Mouse (Mus musculus) lung, postnatal 25 days (tissue): ENCODE measurements around the gene Fam171a1.

Source experiments
- DNase-seq: peaks from one replicate; pipeline ENCODE4 v3.0.0; 2022; ENCODE audit warnings: low spot score

The Fam171a1 gene

GRCm38 (mm10) chr2:3138308-3138707 is 24.3 kb downstream of the Fam171a1 start:
- DNase-seq, result no peak

- DNase-seq, result peak; percentile 29
Observed at GRCm38 (mm10) chr2:3139065-3139464, 25.0 kb downstream of the Fam171a1 start.

GRCm38 (mm10) chr2:3139578-3139977 is 25.6 kb downstream of the Fam171a1 start:
- DNase-seq, result no peak

- DNase-seq, result no peak
Observed at GRCm38 (mm10) chr2:3140585-3140984, 26.6 kb downstream of the Fam171a1 start.

- DNase-seq, result no peak
Observed at GRCm38 (mm10) chr2:3141804-3142203, 27.8 kb downstream of the Fam171a1 start.

GRCm38 (mm10) chr2:3144291-3144690 is 30.3 kb downstream of the Fam171a1 start:
- DNase-seq, result no peak

- no peak for DNase-seq
Observed at GRCm38 (mm10) chr2:3147550-3148157, 33.6 kb downstream of the Fam171a1 start.

GRCm38 (mm10) chr2:3148731-3149130 is 34.7 kb downstream of the Fam171a1 start:
- DNase-seq, result no peak

GRCm38 (mm10) chr2:3150324-3150723 is 36.3 kb downstream of the Fam171a1 start:
- no peak for DNase-seq

GRCm38 (mm10) chr2:3151336-3151735 is 37.3 kb downstream of the Fam171a1 start:
- DNase-seq, result peak; percentile 34

- no peak for DNase-seq
Observed at GRCm38 (mm10) chr2:3154091-3154665, 40.2 kb downstream of the Fam171a1 start.

- no peak for DNase-seq
Observed at GRCm38 (mm10) chr2:3154986-3155385, 41.0 kb downstream of the Fam171a1 start.

GRCm38 (mm10) chr2:3157030-3157429 is 43.0 kb downstream of the Fam171a1 start:
- DNase-seq, result no peak

GRCm38 (mm10) chr2:3157661-3158344 is 43.8 kb downstream of the Fam171a1 start:
- no peak for DNase-seq

- DNase-seq, result peak; percentile 43
Observed at GRCm38 (mm10) chr2:3158682-3159412, 44.8 kb downstream of the Fam171a1 start.

GRCm38 (mm10) chr2:3161578-3161977 is 47.6 kb downstream of the Fam171a1 start:
- DNase-seq, result no peak

GRCm38 (mm10) chr2:3163501-3164076 is 49.6 kb downstream of the Fam171a1 start:
- DNase-seq, result no peak

GRCm38 (mm10) chr2:3165037-3165600 is 51.1 kb downstream of the Fam171a1 start:
- no peak for DNase-seq

GRCm38 (mm10) chr2:3165890-3166605 is 52.0 kb downstream of the Fam171a1 start:
- no peak for DNase-seq

GRCm38 (mm10) chr2:3168719-3169402 is 54.8 kb downstream of the Fam171a1 start:
- no peak for DNase-seq

- no peak for DNase-seq
Observed at GRCm38 (mm10) chr2:3169403-3169747, 55.4 kb downstream of the Fam171a1 start.
